In genomic region chr9:107770037-107770373, GRCm38 (mm10) we compare ENCODE assay signal across 8 mouse cellular contexts. TPM values are rescaled to one million over a fixed set of nuclear protein-coding genes. Genes with fewer than 3 reads are reported as not detected.
A peak's percentile ranks its signal among the peaks of the same experiment; 100 is the strongest.
DNase-seq lines count a peak whose midpoint lies in the region; ATAC-seq and TF ChIP-seq lines count a peak whose summit lies in the region.

No protein-coding gene starts in this region.

- H3K4me2 ChIP-seq in heart, embryonic 14.5 days (ENCODE audit: low read length) = peak overlapping the region; percentile 82
- peak overlapping the region; percentile 62 for H3K4me2 ChIP-seq in midbrain, embryonic 12.5 days (replicated peaks)

- WGBS in heart, embryonic 14.5 days = 2% methylated on average over 9 of the region's 9 CpGs
- 3% methylated on average over 9 of the region's 9 CpGs for WGBS in hindbrain, embryonic 10.5 days
- 2% methylated on average over 9 of the region's 9 CpGs for WGBS in midbrain, embryonic 12.5 days

- H3K9me3 ChIP-seq in heart, embryonic 14.5 days (ENCODE audit: control insufficient read depth, low read length) = no peaks in the 10 kb centered on the region
- no peaks in the 10 kb centered on the region for H3K9me3 ChIP-seq in G1E (replicated peaks)
- no peaks in the 10 kb centered on the region for H3K9me3 ChIP-seq in hindbrain, embryonic 10.5 days
- H3K9me3 ChIP-seq in midbrain, embryonic 12.5 days = no peaks in the 10 kb centered on the region

- intact Hi-C loops in heart, postnatal 10 days (cut with DNase I) = no loop called here

- no peak for DNase-seq in heart, postnatal 10 days
- no peak for DNase-seq in G1E (ENCODE audit: low spot score)
- DNase-seq in hindbrain, embryonic 10.5 days (ENCODE audit: low spot score) = no peak
- DNase-seq in adrenal gland, postnatal 4 days (ENCODE audit: low spot score in 2 of 2) = no peak
- DNase-seq in urinary bladder, adult 2 months (ENCODE audit: low spot score) = no peak
- no peak for DNase-seq in cerebellum, adult 11-12 months

- peaks cover 2 to 15% of the 10 kb centered on the region in 2 experiments; a peak in 2 of 4 replicates for H3K4me1 ChIP-seq in heart, embryonic 14.5 days (ENCODE audit: control insufficient read depth in 2 of 2, insufficient read depth in 2 of 2, low read length in 2 of 2)
- peaks cover 26% of the 10 kb centered on the region for H3K4me1 ChIP-seq in G1E (ENCODE audit: insufficient read depth, low read depth, low read length)
- H3K4me1 ChIP-seq in hindbrain, embryonic 10.5 days (replicated peaks) = peaks cover 19% of the 10 kb centered on the region
- peaks cover 14% of the 10 kb centered on the region for H3K4me1 ChIP-seq in midbrain, embryonic 12.5 days

- ATAC-seq in heart, embryonic 14.5 days (ENCODE audit: insufficient number of reproducible peaks, insufficient read depth, low FRiP score, low read depth) = no peak
- ATAC-seq in G1E (ENCODE audit: extremely low read depth, insufficient number of reproducible peaks, low FRiP score, poor library complexity, severe bottlenecking) = no peak
- ATAC-seq in midbrain, embryonic 12.5 days (ENCODE audit: low FRiP score, low read depth) = no peak

- H3K36me3 ChIP-seq in heart, embryonic 14.5 days (ENCODE audit: control insufficient read depth, insufficient read depth, low read length) = peaks cover 68% of the 10 kb centered on the region
- H3K36me3 ChIP-seq in G1E (replicated peaks) = peaks cover 67% of the 10 kb centered on the region
- H3K36me3 ChIP-seq in hindbrain, embryonic 10.5 days = peaks cover 71% of the 10 kb centered on the region
- H3K36me3 ChIP-seq in midbrain, embryonic 12.5 days = peaks cover 64% of the 10 kb centered on the region

- H3K4me3 ChIP-seq in heart, embryonic 14.5 days (ENCODE audit: control insufficient read depth in 1 of 2, insufficient read depth in 1 of 2, low read depth in 1 of 2, low read length in 2 of 2) = peak overlapping the region; percentile 87 to 89
- peak overlapping the region; percentile 94 for H3K4me3 ChIP-seq in G1E (ENCODE audit: low read depth, low read length)
- peak overlapping the region; percentile 96 for H3K4me3 ChIP-seq in hindbrain, embryonic 10.5 days
- H3K4me3 ChIP-seq in midbrain, embryonic 12.5 days = peak overlapping the region; percentile 74

- H3K27me3 ChIP-seq in heart, embryonic 14.5 days (ENCODE audit: control insufficient read depth, insufficient read depth, low read length) = no peaks in the 10 kb centered on the region
- H3K27me3 ChIP-seq in G1E (ENCODE audit: insufficient read depth, low read length) = no peaks in the 10 kb centered on the region
- no peaks in the 10 kb centered on the region for H3K27me3 ChIP-seq in hindbrain, embryonic 10.5 days (ENCODE audit: insufficient read depth, poor library complexity, severe bottlenecking)
- H3K27me3 ChIP-seq in midbrain, embryonic 12.5 days = no peaks in the 10 kb centered on the region

- peak overlapping the region; percentile 89 for H3K27ac ChIP-seq in heart, embryonic 14.5 days (replicated peaks in 1 of 2; ENCODE audit: control insufficient read depth in 1 of 2, insufficient read depth in 1 of 2, low read depth in 2 of 2, low read length in 2 of 2)
- H3K27ac ChIP-seq in hindbrain, embryonic 10.5 days = peak overlapping the region; percentile 99
- H3K27ac ChIP-seq in midbrain, embryonic 12.5 days (replicated peaks) = peak overlapping the region; percentile 93

- H3K9ac ChIP-seq in heart, embryonic 14.5 days (ENCODE audit: low read length) = peak overlapping the region; percentile 96
- H3K9ac ChIP-seq in midbrain, embryonic 12.5 days (replicated peaks) = peak overlapping the region; percentile 99

- TF ChIP-seq CTCF in G1E (IDR thresholded peaks at IDR 0.05; ENCODE audit: low read depth, low read length) = no peak

RNA-seq across cellular contexts. Expression of gene Rbm5, which starts 0.8 kb away (rescaled TPM):
- polyA plus RNA-seq in heart, embryonic 14.5 days (2014; fragmentation: Nextera tagmentation; extraction: Ambion mirVana) = 116 and 118 TPM in 2 replicates
- 10 to 100 TPM; 57.8 to 66.6 TPM for total RNA-seq in heart, postnatal 10 days (2021)
- total RNA-seq in G1E (2014; fragmentation: Nextera tagmentation) (355 and 467 TPM in 2 replicates), G1E (2017) (261 and 271 TPM in 2 replicates)
- 14.3 and 23.4 TPM in 2 replicates for polyA plus RNA-seq in G1E (2012)
- polyA plus RNA-seq in hindbrain, embryonic 10.5 days (2016; fragmentation: Nextera tagmentation; extraction: Ambion mirVana) = 196 and 204 TPM in 2 replicates
- polyA plus RNA-seq in midbrain, embryonic 12.5 days (2016; fragmentation: Nextera tagmentation; extraction: Ambion mirVana) = 266 and 271 TPM in 2 replicates
- 100 to 1,000 TPM; 152 to 155 TPM for total RNA-seq in adrenal gland, postnatal 4 days (2021)
- polyA plus RNA-seq in urinary bladder, adult 2 months (2012; rRNA removed) = 105 and 116 TPM in 2 replicates

RNA-seq across cellular contexts. Expression of gene Sema3f, which starts 59.7 kb away (rescaled TPM):
- polyA plus RNA-seq in heart, embryonic 14.5 days (2014; fragmentation: Nextera tagmentation; extraction: Ambion mirVana) = 4.6 and 6.2 TPM in 2 replicates
- 10 to 100 TPM; 19.4 to 22.2 TPM for total RNA-seq in heart, postnatal 10 days (2021)
- not detected in 2 replicates for total RNA-seq in G1E (2014; fragmentation: Nextera tagmentation)
- total RNA-seq in G1E (2017) = 0.11 and 0.52 TPM in 2 replicates
- polyA plus RNA-seq in G1E (2012) = 0.07 and 0.09 TPM in 2 replicates
- polyA plus RNA-seq in hindbrain, embryonic 10.5 days (2016; fragmentation: Nextera tagmentation; extraction: Ambion mirVana) = 14.5 and 16.4 TPM in 2 replicates
- polyA plus RNA-seq in midbrain, embryonic 12.5 days (2016; fragmentation: Nextera tagmentation; extraction: Ambion mirVana) = 30.6 and 33.7 TPM in 2 replicates
- 10 to 100 TPM; 28.9 to 32.8 TPM for total RNA-seq in adrenal gland, postnatal 4 days (2021)
- 110 and 111 TPM in 2 replicates for polyA plus RNA-seq in urinary bladder, adult 2 months (2012; rRNA removed)
